Mouse (Mus musculus) sigmoid colon, adult 10 weeks (tissue): Measurements from ENCODE around the gene Prss2. TPM values are rescaled to one million over a fixed set of nuclear protein-coding genes. Genes with fewer than 3 reads are reported as not detected.

ENCODE experiments used
- polyA plus RNA-seq: library from polyadenylated mRNA; stranded (reverse); fragments of 350-450 nt; fragmentation: Illumina TruSeq; extraction: RNeasy Lipid Tissue Mini Kit (QIAGEN cat#74804); gene quantifications from one replicate; pipeline ENCODE4 v1.2.3, GENCODE M21; 2014; ENCODE audit warnings: low read depth, low replicate concordance

Prss2 gene
- 2.5 TPM for polyA plus RNA-seq

GRCm38 (mm10) chr6:41521487-41521886 lies at the start of gene Prss2:
Prss2 (plus strand) TSS chr6:41521787.

Other genes with a start within 250 kb of the Prss2 start
- gene Try4, start 219.5 kb upstream of the Prss2 start, polyA plus RNA-seq: 2.1 TPM
- 1.7 TPM for gene Try5, start 204.9 kb upstream of the Prss2 start, polyA plus RNA-seq
- gene Try10, start 167.7 kb upstream of the Prss2 start, polyA plus RNA-seq: not detected
- not detected for gene Prss3, start 144.1 kb upstream of the Prss2 start, polyA plus RNA-seq
- not detected for gene Gm5771, start 129.4 kb upstream of the Prss2 start, polyA plus RNA-seq
- not detected for gene Gm10334, start 75.6 kb upstream of the Prss2 start, polyA plus RNA-seq
- gene Prss1, start 62.9 kb upstream of the Prss2 start, polyA plus RNA-seq: not detected
- gene Ephb6, start 83.7 kb downstream of the Prss2 start, polyA plus RNA-seq: not detected
- 2.2 TPM for gene Trpv6, start 114.6 kb downstream of the Prss2 start, polyA plus RNA-seq
- gene Trpv5, start 159.0 kb downstream of the Prss2 start, polyA plus RNA-seq: not detected
- not detected for gene Llcfc1, start 162.6 kb downstream of the Prss2 start, polyA plus RNA-seq
- gene Kel, start 182.6 kb downstream of the Prss2 start, polyA plus RNA-seq: not detected